Mouse (Mus musculus) embryonic facial prominence, embryonic 11.5 days (tissue): ENCODE results near the gene Mib2. TPM values are rescaled to one million over a fixed set of nuclear protein-coding genes. Genes with fewer than 3 reads are reported as not detected.

Source experiments
- ATAC-seq: fragments of 200-750 bp; cut with Nextera tagmentation; replicated peaks from 2 replicates; pipeline ENCODE4 v1.8.0; 2017; ENCODE audit warnings: low read depth; ENCODE audit not compliant: insufficient number of reproducible peaks, low FRiP score, low TSS enrichment
- DNase-seq: peaks from one replicate; pipeline ENCODE4 v3.0.0-alpha.2; 2015; ENCODE audit warnings: low spot score
- H3K27ac ChIP-seq: fragments of 300-500 bp; sonication (generic); replicated peaks from 2 replicates; pipeline ENCODE4 v1.5.1; 2014; ENCODE audit warnings: mild to moderate bottlenecking, low read depth, low read length, control low read depth
- H3K27me3 ChIP-seq: fragments of 300-500 bp; sonication (generic); 2 replicates; pipeline ENCODE4 v1.6.1; 2014; ENCODE audit warnings: mild to moderate bottlenecking, low read length, moderate library complexity, mixed read lengths; ENCODE audit not compliant: control insufficient read depth, insufficient read depth
- H3K36me3 ChIP-seq: fragments of 300-500 bp; sonication (generic); replicated peaks from 2 replicates; pipeline ENCODE4 v1.6.1; 2014; ENCODE audit warnings: low read depth, mild to moderate bottlenecking, low read length, moderate library complexity, mixed read lengths; ENCODE audit not compliant: control insufficient read depth, insufficient read depth
- H3K4me1 ChIP-seq: fragments of 300-500 bp; sonication (generic); 2 replicates; pipeline ENCODE4 v1.6.1; 2014; ENCODE audit warnings: low read length, mixed read lengths; ENCODE audit not compliant: control insufficient read depth, insufficient read depth
- H3K4me2 ChIP-seq: fragments of 300-500 bp; sonication (generic); 2 replicates; pipeline ENCODE4 v1.6.1; 2014; ENCODE audit warnings: low read depth, mild to moderate bottlenecking, control low read depth, low read length, moderate library complexity
- H3K4me3 ChIP-seq: fragments of 300-500 bp; sonication (generic); 2 replicates; pipeline ENCODE4 v1.5.1; 2014; ENCODE audit warnings: low read depth, low read length, control low read depth
- H3K9ac ChIP-seq: fragments of 300-500 bp; sonication (generic); replicated peaks from 2 replicates; pipeline ENCODE4 v1.6.1; 2014; ENCODE audit warnings: mild to moderate bottlenecking, control low read depth, low read length
- H3K9me3 ChIP-seq: fragments of 300-500 bp; sonication (generic); replicated peaks from 2 replicates; pipeline ENCODE4 v1.6.1; 2016; ENCODE audit warnings: mild to moderate bottlenecking, low read length, inconsistent platforms, mixed read lengths; ENCODE audit not compliant: control insufficient read depth
- WGBS: fragments of 180-500 bp; shearing (Covaris S2); extraction: QIAGEN DNeasy Blood & Tissue Kit; methylation state at CpG from one replicate; pipeline ENCODE4 v1.1.7; 2014; 5-methylcytosine and 5-hydroxymethylcytosine counted together
- polyA plus RNA-seq: library from polyadenylated mRNA; unstranded; fragments of >200 nt; fragmentation: Nextera tagmentation; extraction: Ambion mirVana; gene quantifications from 2 replicates; pipeline ENCODE4 v1.2.1, GENCODE M21; 2014

The Mib2 gene
- polyA plus RNA-seq: 11.0 and 11.8 TPM in 2 replicates

- Histone ChIP-seq H3K27me3 (no peaks in the 10 kb centered on the region), H3K4me1 (no peaks in the 10 kb centered on the region), H3K9me3 (no peaks in the 10 kb centered on the region), H3K4me3 (peak within 1 kb of the TSS; percentile 78), H3K27ac (peak within 1 kb of the TSS; percentile 59; the same call in 1 of the 2 replicates), H3K36me3 (no peaks in the 10 kb centered on the region), H3K4me2 (peak within 1 kb of the TSS; percentile 90), H3K9ac (peak within 1 kb of the TSS; percentile 82)
- ATAC-seq: peak; percentile 95
- under 1% methylated on average over 70 of the region's 73 CpGs for WGBS
- peak; percentile 99 for DNase-seq
Observed at GRCm38 (mm10) chr4:155668689-155669597, at the start of gene Mib2. Gene Mib2 (minus strand): TSS chr4:155669198.

DNA sequence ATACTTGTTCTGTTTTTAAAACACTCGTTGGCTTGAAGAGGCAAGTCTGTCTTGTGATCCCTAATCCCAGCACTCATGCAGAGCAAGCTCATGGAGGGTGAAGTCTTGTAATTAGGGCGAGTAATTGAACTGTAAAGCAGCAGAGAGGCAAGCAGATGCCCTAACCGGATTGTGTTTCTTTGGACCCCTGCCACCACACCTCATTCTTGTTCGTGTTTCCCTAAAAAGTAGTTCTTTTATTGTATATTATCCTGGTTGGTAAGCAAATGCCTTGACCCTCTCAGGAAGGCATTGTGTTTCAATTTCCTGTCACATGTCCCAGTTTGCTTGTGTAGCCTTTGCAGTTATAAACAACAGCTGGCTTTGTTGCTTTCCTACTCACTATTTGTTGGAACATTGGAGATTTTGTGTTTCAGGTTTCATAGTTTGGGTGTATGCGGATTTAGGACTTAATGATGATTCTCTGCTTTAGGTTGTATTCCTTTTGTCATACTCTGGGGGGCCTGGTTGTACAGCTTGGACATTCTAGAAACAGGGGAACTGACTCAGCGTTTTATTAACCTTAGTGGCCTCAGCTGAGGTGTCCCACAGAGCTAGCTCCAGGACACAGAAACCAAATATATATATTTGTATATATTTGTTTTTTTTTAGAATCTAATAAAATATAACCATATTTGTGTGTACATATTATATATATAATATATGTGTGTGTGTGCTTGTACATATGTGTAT lies 41.7 kb upstream of the Mib2 start:
- H3K9me3 ChIP-seq: no peaks in the 10 kb centered on the region
- H3K9ac ChIP-seq: no peak overlapping the region
- H3K4me2 ChIP-seq: no peak overlapping the region
- no peak overlapping the region for H3K4me3 ChIP-seq
- H3K27me3 ChIP-seq: no peaks in the 10 kb centered on the region
- 59% methylated on average over 6 of the region's 6 CpGs for WGBS
- H3K36me3 ChIP-seq: peaks cover 3% of the 10 kb centered on the region
- no peak for DNase-seq
- H3K4me1 ChIP-seq: no peaks in the 10 kb centered on the region
- H3K27ac ChIP-seq: no peak overlapping the region
- no peak for ATAC-seq

- H3K4me1 ChIP-seq: no peaks in the 10 kb centered on the region
- no peak overlapping the region for H3K27ac ChIP-seq
- H3K36me3 ChIP-seq: no peaks in the 10 kb centered on the region; the same call in 1 of the 2 replicates
- H3K27me3 ChIP-seq: no peaks in the 10 kb centered on the region
- no peak overlapping the region for H3K9ac ChIP-seq
- no peaks in the 10 kb centered on the region for H3K9me3 ChIP-seq
- ATAC-seq (no peak), DNase-seq (no peak)
- no peak overlapping the region for H3K4me2 ChIP-seq
- H3K4me3 ChIP-seq: no peak overlapping the region
Observed at GRCm38 (mm10) chr4:155708988-155709387, 40.0 kb upstream of the Mib2 start.

- no peak overlapping the region for H3K27ac ChIP-seq
- no peaks in the 10 kb centered on the region for H3K4me1 ChIP-seq
- 84% methylated on average over 2 of the region's 2 CpGs for WGBS
- H3K36me3 ChIP-seq: no peaks in the 10 kb centered on the region; the same call in 1 of the 2 replicates
- no peak overlapping the region for H3K9ac ChIP-seq
- H3K9me3 ChIP-seq: no peaks in the 10 kb centered on the region
- no peak for ATAC-seq
- no peak overlapping the region for H3K4me2 ChIP-seq
- H3K4me3 ChIP-seq: no peak overlapping the region
- no peaks in the 10 kb centered on the region for H3K27me3 ChIP-seq
- no peak for DNase-seq
Observed at GRCm38 (mm10) chr4:155708582-155708981, 39.6 kb upstream of the Mib2 start.

DNA sequence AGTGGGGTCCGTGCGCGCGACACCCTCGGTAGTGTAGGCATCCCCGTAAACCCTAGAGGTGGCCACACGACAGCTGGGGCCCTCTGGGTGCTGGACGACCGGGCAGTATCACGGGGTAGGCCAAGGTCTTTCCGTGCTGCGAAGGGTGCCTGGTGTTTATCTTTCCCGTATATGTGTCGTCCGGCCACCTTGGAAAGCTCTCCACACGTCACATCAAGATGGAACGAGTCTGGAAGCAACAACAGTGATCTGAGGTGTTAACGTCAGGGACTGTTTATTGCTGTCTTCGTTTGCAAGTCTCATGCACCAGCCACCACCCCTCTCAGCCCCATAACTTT lies 36.6 kb upstream of the Mib2 start:
- ATAC-seq (peak; percentile 3; the same call in 1 of the 2 replicates), DNase-seq (no peak)
- Histone ChIP-seq H3K27me3 (no peaks in the 10 kb centered on the region), H3K4me2 (peak overlapping the region; percentile 52), H3K4me3 (peak overlapping the region; percentile 92), H3K4me1 (no peaks in the 10 kb centered on the region), H3K36me3 (no peaks in the 10 kb centered on the region; the same call in 1 of the 2 replicates), H3K27ac (peak overlapping the region; percentile 87), H3K9me3 (no peaks in the 10 kb centered on the region), H3K9ac (peak overlapping the region; percentile 85)
- 0% methylated on average over 19 of the region's 19 CpGs for WGBS

- peak; percentile 95 for ATAC-seq
- no peaks in the 10 kb centered on the region for H3K9me3 ChIP-seq
- H3K4me1 ChIP-seq: no peaks in the 10 kb centered on the region
- peak within 1 kb of the TSS; percentile 84 for H3K4me2 ChIP-seq
- no peaks in the 10 kb centered on the region for H3K27me3 ChIP-seq
- peak within 1 kb of the TSS; percentile 92 for H3K4me3 ChIP-seq
- H3K36me3 ChIP-seq: no peaks in the 10 kb centered on the region; the same call in 1 of the 2 replicates
- H3K27ac ChIP-seq: peak within 1 kb of the TSS; percentile 87
- WGBS: under 1% methylated on average over 79 of the region's 83 CpGs
- peak; percentile 96 for DNase-seq
- peak within 1 kb of the TSS; percentile 85 for H3K9ac ChIP-seq
Observed at GRCm38 (mm10) chr4:155704721-155705591, 36.0 kb upstream of the Mib2 start, which contains the start of gene Ssu72. Gene Ssu72 (plus strand): TSS chr4:155704800.

DNA sequence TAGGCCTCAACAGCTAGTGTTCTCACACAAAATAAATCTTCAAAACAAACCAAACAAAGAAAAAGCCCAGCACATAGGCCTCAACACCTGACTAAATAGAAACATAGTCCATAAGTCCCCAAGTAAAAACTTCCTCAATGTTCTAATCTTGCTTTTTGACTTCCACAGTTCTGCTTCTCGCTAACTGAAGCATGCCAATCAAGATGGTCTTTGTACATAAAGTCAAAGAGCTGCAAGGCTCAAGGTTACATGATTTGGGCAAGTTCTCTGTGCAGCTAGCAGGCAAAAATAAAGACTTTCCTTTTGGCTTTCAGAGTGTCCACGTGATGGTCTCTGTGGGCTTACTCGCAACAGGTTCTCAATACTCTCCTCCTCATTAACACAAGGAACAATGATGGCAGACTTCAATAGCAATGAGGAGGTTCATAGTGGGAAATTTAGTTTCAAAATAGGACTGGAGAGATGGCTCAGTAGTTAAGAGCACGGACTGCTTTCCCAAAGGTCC lies 34.5 kb upstream of the Mib2 start:
- no peaks in the 10 kb centered on the region for H3K4me1 ChIP-seq
- H3K36me3 ChIP-seq: no peaks in the 10 kb centered on the region
- H3K4me3 ChIP-seq: no peak overlapping the region
- no peak overlapping the region for H3K27ac ChIP-seq
- DNase-seq (no peak), ATAC-seq (no peak)
- no peaks in the 10 kb centered on the region for H3K27me3 ChIP-seq
- H3K9ac ChIP-seq: no peak overlapping the region
- H3K9me3 ChIP-seq: no peaks in the 10 kb centered on the region
- 94% methylated on average over 4 of the region's 4 CpGs for WGBS
- H3K4me2 ChIP-seq: no peak overlapping the region
